Mouse (Mus musculus) liver, embryonic 16.5 days (tissue): ENCODE data around the gene Tfap4. TPM values are rescaled to one million over a fixed set of nuclear protein-coding genes. Genes with fewer than 3 reads are reported as not detected.
A peak's percentile ranks its signal among the peaks of the same experiment; 100 is the strongest.
"Not testable (repeated sequence)": the region's sequence is repeated elsewhere in the genome, so short reads cannot be mapped to it uniquely, and the experiment has no call there.

Source experiments
- ATAC-seq: fragments of 200-750 bp; cut with Nextera tagmentation; 2 replicates; pipeline ENCODE4 v1.8.0; 2017; ENCODE audit warnings: low read depth, mild to moderate bottlenecking, moderate number of reproducible peaks, moderate library complexity
- H3K27ac ChIP-seq: fragments of 300-500 bp; sonication (generic); 2 replicates; pipeline ENCODE4 v1.5.1; 2014; ENCODE audit warnings: mild to moderate bottlenecking, low read length
- H3K27me3 ChIP-seq: fragments of 300-500 bp; sonication (generic); 2 replicates; pipeline ENCODE4 v1.6.1; 2014; ENCODE audit warnings: low read depth, low read length, mixed read lengths; ENCODE audit not compliant: control insufficient read depth, insufficient read depth
- H3K36me3 ChIP-seq: fragments of 300-500 bp; sonication (generic); 2 replicates; pipeline ENCODE4 v1.6.1; 2014; ENCODE audit warnings: mild to moderate bottlenecking; ENCODE audit not compliant: control insufficient read depth, insufficient read depth
- H3K4me1 ChIP-seq: fragments of 300-500 bp; sonication (generic); 2 replicates; pipeline ENCODE4 v1.6.1; 2014; ENCODE audit warnings: low read depth, low read length, mixed read lengths; ENCODE audit not compliant: control insufficient read depth
- H3K4me2 ChIP-seq: fragments of 300-500 bp; sonication (generic); 2 replicates; pipeline ENCODE4 v1.6.1; 2014; ENCODE audit warnings: low read depth, low read length, mixed read lengths
- H3K4me3 ChIP-seq: fragments of 300-500 bp; sonication (generic); 2 replicates; pipeline ENCODE4 v1.5.1; 2014; ENCODE audit warnings: low read depth, mild to moderate bottlenecking, low read length
- H3K9ac ChIP-seq: fragments of 300-500 bp; sonication (generic); 2 replicates; pipeline ENCODE4 v1.6.1; 2014; ENCODE audit warnings: low read depth, low read length
- H3K9me3 ChIP-seq: fragments of 300-500 bp; sonication (generic); replicated peaks from 2 replicates; pipeline ENCODE4 v1.6.1; 2016; ENCODE audit warnings: low read length; ENCODE audit not compliant: control insufficient read depth
- WGBS: fragments of 180-500 bp; shearing (Covaris S2); extraction: QIAGEN DNeasy Blood & Tissue Kit; methylation state at CpG from one replicate; pipeline ENCODE4 v1.1.7; 2014; ENCODE audit not compliant: insufficient replicate concordance; 5-methylcytosine and 5-hydroxymethylcytosine counted together
- polyA plus RNA-seq: library from polyadenylated mRNA; unstranded; fragments of >200 nt; fragmentation: Nextera tagmentation; extraction: Ambion mirVana; gene quantifications from 2 replicates; pipeline ENCODE4 v1.2.1, GENCODE M21; 2015

The Tfap4 gene
- polyA plus RNA-seq, 1 experiment from 2014 or later: 4.7 TPM

GRCm38 (mm10) chr16:4584438-4584837 is 24.8 kb upstream of the Tfap4 start:
- Histone ChIP-seq H3K27me3 (no peaks in the 10 kb centered on the region), H3K4me3 (no peak overlapping the region), H3K4me1 (peaks cover 21% of the 10 kb centered on the region), H3K36me3 (no peaks in the 10 kb centered on the region), H3K4me2 (no peak overlapping the region), H3K9me3 (no peaks in the 10 kb centered on the region), H3K27ac (no peak overlapping the region), H3K9ac (no peak overlapping the region)
- WGBS: 40% methylated on average over 5 of the region's 5 CpGs
- ATAC-seq: no peak

DNA sequence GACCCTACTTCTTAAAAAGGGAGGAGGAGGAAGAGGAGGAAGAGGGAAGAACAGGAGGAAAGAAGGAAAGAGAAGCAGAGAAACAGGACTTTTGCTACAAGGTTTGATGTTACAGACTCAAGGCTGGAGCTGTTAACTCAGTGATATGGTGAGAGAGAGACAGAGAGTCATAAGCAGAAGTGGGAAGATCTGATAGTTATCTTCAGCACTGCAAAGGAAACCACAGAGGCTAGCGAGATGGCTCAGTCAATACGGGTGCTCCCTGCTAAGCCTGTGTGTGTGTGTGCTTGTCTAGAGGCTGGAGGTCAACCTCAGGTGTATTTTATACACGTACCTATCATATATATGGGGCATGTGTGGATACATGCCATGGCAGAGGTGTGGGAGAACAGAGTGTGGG is 24.2 kb upstream of the Tfap4 start:
- Histone ChIP-seq H3K4me3 (no peak overlapping the region), H3K36me3 (no peaks in the 10 kb centered on the region), H3K9me3 (no peaks in the 10 kb centered on the region), H3K27me3 (no peaks in the 10 kb centered on the region), H3K27ac (no peak overlapping the region), H3K4me1 (peaks cover 21% of the 10 kb centered on the region), H3K4me2 (no peak overlapping the region), H3K9ac (no peak overlapping the region)
- 9% methylated on average over 3 of the region's 3 CpGs for WGBS
- ATAC-seq: no peak

DNA sequence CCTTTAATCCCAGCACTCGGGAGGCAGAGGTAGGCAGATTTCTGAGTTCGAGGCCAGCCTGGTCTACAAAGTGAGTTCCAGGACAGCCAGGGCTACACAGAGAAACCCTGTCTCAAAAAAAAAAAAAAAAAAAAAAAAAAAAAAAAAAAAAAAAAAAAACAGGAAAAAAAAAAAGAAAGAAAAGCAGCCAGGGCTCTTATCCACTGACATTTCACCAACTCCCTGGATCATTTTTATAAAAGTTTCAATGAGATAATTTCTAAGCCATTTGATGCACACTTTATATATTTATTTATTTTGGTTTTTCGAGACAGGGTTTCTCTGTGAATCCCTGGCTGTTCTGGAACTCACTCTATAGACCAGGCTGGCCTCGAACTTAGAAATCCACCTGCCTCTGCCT is 21.5 kb upstream of the Tfap4 start:
- H3K4me2 ChIP-seq, H3K4me1 ChIP-seq, H3K27me3 ChIP-seq, H3K9ac ChIP-seq, H3K27ac ChIP-seq, H3K36me3 ChIP-seq, H3K4me3 ChIP-seq, ATAC-seq, H3K9me3 ChIP-seq: not testable (repeated sequence)
- WGBS: 69% methylated on average over 4 of the region's 4 CpGs

DNA sequence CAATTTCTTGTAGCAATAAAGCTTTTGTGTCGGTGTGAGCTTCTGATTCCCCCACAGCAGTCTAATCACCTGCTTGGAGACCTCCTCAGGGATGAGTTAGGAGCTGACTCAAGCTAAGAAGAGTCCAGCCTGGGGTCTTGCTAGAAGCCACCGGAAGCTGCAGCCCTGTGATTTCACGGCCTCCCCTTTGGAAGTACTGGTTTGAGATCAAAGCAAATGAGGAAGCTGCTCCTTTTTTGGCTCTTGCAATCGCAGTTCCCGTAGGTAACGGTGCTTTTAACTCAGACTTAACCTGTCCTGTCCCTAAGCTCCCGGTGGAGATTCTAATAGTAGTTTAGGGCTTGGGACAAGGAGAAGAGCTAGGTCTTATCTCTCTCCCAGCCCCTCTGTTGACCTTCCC is 19.0 kb upstream of the Tfap4 start:
- no peak overlapping the region for H3K9ac ChIP-seq
- no peaks in the 10 kb centered on the region for H3K36me3 ChIP-seq
- H3K9me3 ChIP-seq: no peaks in the 10 kb centered on the region
- H3K4me2 ChIP-seq: no peak overlapping the region
- H3K27ac ChIP-seq: no peak overlapping the region
- H3K4me1 ChIP-seq: no peaks in the 10 kb centered on the region
- ATAC-seq: no peak
- H3K4me3 ChIP-seq: no peak overlapping the region
- WGBS: 16% methylated on average over 7 of the region's 7 CpGs
- no peaks in the 10 kb centered on the region for H3K27me3 ChIP-seq

GRCm38 (mm10) chr16:4576873-4577272 is 17.2 kb upstream of the Tfap4 start:
- no peak overlapping the region for H3K4me2 ChIP-seq
- no peak for ATAC-seq
- no peaks in the 10 kb centered on the region for H3K4me1 ChIP-seq
- no peak overlapping the region for H3K9ac ChIP-seq
- no peaks in the 10 kb centered on the region for H3K36me3 ChIP-seq
- no peaks in the 10 kb centered on the region for H3K27me3 ChIP-seq
- H3K9me3 ChIP-seq: no peaks in the 10 kb centered on the region
- 29% methylated on average over 2 of the region's 2 CpGs for WGBS
- no peak overlapping the region for H3K27ac ChIP-seq
- no peak overlapping the region for H3K4me3 ChIP-seq

- Histone ChIP-seq H3K27ac (no peak overlapping the region), H3K4me3 (no peak overlapping the region), H3K4me1 (no peaks in the 10 kb centered on the region), H3K36me3 (no peaks in the 10 kb centered on the region), H3K9ac (no peak overlapping the region), H3K27me3 (no peaks in the 10 kb centered on the region), H3K9me3 (no peaks in the 10 kb centered on the region), H3K4me2 (no peak overlapping the region)
- 55% methylated on average over 2 of the region's 2 CpGs for WGBS
- ATAC-seq: no peak
Observed at GRCm38 (mm10) chr16:4576038-4576437, 16.4 kb upstream of the Tfap4 start.

- Histone ChIP-seq H3K4me1 (no peaks in the 10 kb centered on the region), H3K27ac (no peak overlapping the region), H3K9me3 (no peaks in the 10 kb centered on the region), H3K27me3 (no peaks in the 10 kb centered on the region), H3K36me3 (no peaks in the 10 kb centered on the region), H3K4me3 (no peak overlapping the region), H3K9ac (no peak overlapping the region), H3K4me2 (no peak overlapping the region)
- ATAC-seq: no peak
- whole genome bisulfite sequencing: 61% methylated on average over 4 of the region's 4 CpGs
Observed at GRCm38 (mm10) chr16:4570737-4571136, 11.1 kb upstream of the Tfap4 start.

DNA sequence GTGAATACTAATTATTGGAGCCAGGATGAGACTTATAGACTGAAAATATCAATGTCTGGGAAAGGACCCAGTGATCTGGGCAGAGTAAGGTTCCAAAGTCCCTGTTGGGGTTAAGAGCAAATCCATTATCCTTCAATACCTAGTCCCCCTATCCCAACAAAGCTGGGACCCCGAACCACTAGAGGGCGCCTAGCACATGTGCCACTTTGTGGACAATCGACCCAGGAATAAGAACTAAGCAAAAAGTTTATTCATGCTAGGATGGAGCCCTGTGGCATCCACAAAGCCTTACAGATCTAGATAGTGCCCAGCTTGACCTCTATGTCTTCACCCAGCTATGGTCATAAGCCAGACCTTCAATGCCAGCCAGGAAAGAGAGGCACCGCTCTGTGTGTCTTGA is 8.3 kb upstream of the Tfap4 start:
- ATAC-seq: 0 out of 2 replicates have a peak, but pooled peaks have one; percentile 27
- H3K27ac ChIP-seq: no peak overlapping the region

GRCm38 (mm10) chr16:4560145-4560952 is 695 bp upstream of the Tfap4 start:
- H3K4me2 ChIP-seq: peak overlapping the region; percentile 100
- ATAC-seq: peak; percentile 11
- under 1% methylated on average over 43 of the region's 43 CpGs for WGBS
- H3K27ac ChIP-seq: peak overlapping the region; percentile 91
- H3K27me3 ChIP-seq: no peaks in the 10 kb centered on the region; the same call in 1 of the 2 replicates
- peak overlapping the region; percentile 80 for H3K9ac ChIP-seq
- no peaks in the 10 kb centered on the region for H3K9me3 ChIP-seq
- H3K4me1 ChIP-seq: peaks cover 41% of the 10 kb centered on the region
- no peaks in the 10 kb centered on the region for H3K36me3 ChIP-seq
- H3K4me3 ChIP-seq: peak overlapping the region; percentile 77

More for the DNA sequence above, 8.3 kb upstream of the Tfap4 start:
- Histone ChIP-seq H3K9me3 (no peaks in the 10 kb centered on the region), H3K27me3 (no peaks in the 10 kb centered on the region; the same call in 1 of the 2 replicates), H3K36me3 (no peaks in the 10 kb centered on the region), H3K4me2 (no peak overlapping the region), H3K4me1 (no peaks in the 10 kb centered on the region), H3K9ac (no peak overlapping the region), H3K4me3 (no peak overlapping the region)
- 16% methylated on average over 4 of the region's 4 CpGs for WGBS
